Mouse (Mus musculus) embryo, embryonic 11 days (tissue): ENCODE measurements around the gene Sept4.
A peak's percentile ranks its signal among the peaks of the same experiment; 100 is the strongest.

Experiments used
- DNase-seq: peaks from one replicate; pipeline ENCODE4 v3.0.0-alpha.2; 2015

Gene Sept4

DNA sequence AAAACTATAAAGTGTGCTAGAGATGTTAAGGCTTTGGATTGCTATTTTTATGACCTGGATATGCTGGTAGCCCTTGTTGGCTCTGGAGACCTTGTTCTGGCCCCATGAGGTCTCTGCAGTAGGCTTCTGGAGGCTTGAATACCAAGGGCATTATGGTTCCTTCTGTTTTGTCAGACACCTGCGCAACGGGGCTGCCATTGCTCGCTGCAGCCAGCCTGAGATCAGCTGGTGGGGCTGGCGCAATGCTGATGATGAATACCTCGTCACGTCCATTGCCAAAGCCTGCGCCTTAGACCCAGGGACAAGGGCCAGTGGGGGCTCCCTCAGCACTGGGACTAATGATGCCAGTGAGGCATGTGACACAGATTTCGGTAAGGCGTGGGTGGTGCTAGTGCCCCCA is 33.5 kb downstream of the Sept4 start:
- DNase-seq = no peak

- DNase-seq = no peak
Measured at GRCm38 (mm10) chr11:87603571-87603970, 34.9 kb downstream of the Sept4 start.

- no peak for DNase-seq
Measured at GRCm38 (mm10) chr11:87609264-87609663, 40.6 kb downstream of the Sept4 start.

DNA sequence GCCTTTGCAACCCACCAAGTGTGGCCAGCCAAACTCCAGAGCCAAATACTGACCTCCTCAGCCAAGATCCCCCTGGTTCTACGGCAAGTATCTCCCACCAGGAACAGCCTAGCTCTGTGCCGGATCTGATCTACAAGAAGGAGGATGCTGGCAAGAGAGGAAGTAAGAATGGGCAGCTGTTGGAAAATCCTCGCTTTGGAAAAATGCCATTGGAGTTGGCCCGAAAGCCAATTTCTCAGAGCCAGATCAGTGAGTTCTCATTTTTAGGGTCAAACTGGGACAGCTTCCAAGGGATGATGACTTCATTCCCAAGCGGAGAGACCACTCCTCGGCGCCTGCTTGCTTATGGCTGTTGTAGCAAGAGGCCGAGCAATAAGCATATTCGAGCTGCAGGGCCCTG is 42.8 kb downstream of the Sept4 start:
- DNase-seq = no peak

DNA sequence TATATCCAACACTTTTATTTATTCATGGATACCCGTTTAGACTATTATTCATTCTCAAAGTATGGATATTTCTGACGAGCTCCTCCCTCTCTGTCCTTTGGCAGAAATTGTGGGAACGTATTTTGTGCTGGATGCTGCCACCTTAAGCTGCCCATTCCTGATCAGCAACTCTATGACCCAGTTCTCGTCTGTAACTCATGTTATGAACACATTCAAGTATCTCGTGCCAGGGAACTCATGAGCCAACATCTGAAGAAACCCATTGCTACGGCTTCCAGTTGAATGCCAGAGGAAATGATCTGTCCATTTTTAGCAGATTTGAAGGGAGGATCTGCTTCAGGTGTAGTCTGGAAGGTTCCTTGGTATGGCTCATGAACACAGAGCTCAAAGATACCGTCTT is 45.3 kb downstream of the Sept4 start:
- DNase-seq = no peak

DNA sequence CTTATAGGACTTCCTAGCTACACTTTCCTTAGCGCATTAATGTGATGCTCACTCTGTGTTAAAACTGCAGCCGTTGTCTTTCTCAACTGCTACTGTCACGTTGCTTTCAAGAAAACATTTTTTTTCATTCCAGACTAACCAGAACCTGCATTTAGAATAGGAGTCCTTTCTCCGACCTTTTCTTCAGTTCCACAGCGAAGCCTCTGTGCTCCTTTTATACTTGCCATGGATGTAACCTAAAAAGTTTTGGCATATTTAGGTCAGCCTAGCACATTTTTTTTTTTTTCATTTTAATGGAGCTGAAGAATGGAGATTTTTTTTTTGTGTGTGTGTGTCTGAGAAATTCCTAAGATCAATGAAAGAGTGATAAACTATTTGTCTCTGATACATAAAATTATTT is 46.8 kb downstream of the Sept4 start:
- DNase-seq = no peak

DNA sequence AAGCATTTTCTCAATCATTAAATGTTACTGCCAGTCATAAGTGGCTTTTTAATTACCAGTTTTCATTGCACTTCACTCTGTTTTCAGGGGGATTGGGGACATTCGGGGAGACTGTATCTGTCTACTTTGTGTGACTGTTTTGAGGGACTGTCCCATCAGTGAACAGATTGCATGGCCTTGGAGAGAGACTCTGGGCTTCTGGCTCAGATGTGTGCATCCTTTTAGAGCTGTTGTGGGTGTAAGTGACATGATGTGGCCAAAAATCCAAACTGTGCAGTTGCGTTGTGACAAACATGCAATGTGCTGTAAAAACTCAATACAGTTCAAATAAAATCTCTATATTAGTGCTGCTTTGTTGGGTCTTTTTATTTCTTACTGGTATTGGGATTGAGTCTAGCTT is 47.2 kb downstream of the Sept4 start:
- DNase-seq = no peak

- DNase-seq = no peak
Measured at GRCm38 (mm10) chr11:87616790-87617474, 48.2 kb downstream of the Sept4 start, which contains the start of gene Hsf5. Hsf5 (plus strand) TSS chr11:87617164.

- no peak for DNase-seq
Measured at GRCm38 (mm10) chr11:87617606-87618005, 48.9 kb downstream of the Sept4 start.

DNA sequence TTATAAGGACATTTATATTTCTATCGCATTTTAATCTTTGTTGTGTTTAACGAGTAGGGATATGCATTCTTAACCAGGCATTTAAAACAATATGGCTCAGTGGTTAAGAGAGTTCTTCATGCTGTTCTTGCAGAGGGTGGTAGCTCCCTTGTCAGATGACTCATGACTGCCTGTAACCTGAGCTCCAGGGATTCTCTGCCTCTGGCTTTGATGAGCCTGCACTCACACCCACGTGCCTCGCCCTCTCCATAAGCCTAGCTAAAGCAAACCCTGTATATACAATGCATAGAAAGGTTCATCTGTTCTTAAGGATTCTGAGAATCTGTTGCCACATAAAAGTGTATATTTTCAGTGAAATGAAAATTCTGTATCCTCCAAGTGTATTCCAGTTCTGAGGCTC is 54.5 kb downstream of the Sept4 start:
- no peak for DNase-seq

DNA sequence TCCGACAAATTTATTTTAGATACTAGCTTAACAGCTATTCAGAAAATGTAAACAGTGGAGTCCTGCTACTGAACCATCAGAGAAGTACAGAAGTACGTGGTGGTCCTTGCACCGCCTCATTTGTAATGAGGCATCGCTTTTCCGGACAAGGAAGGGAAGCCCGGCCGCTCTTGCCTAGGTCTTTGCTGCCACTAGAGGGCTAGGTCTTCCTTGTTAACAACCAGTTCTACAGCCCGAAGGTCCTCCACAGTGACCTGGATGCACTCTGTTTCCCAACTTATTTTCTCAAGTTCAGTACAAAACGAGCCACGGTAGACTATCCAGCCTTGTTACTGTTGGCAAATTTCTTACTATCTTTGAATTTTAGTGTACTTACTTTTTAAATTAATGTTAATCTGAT is 61.2 kb downstream of the Sept4 start:
- DNase-seq = peak; percentile 78

- DNase-seq = no peak
Measured at GRCm38 (mm10) chr11:87638793-87639192, 70.1 kb downstream of the Sept4 start.

- DNase-seq = peak; percentile 85
Measured at GRCm38 (mm10) chr11:87639206-87639605, 70.5 kb downstream of the Sept4 start.
